In the genomic region with DNA sequence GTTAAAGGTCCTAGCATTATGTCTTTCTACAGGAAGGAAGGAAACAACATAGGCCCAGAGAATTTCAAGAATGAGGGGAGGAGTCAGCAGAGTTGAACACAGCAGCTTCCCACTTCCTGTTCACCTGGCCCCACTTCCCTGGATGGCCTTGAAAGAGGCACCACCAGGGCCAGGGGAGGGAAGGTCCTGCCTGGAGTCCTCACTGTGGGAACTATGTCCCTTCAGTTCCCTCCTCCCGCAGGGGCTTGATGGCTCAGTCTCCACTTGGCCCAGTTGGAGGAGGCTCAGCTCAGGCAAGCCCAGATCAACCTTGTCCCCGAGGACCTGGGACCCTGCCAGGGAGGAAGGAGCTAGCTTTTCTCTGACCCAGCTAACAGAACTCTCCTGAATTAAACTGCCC, we compare ENCODE assay signal across 12 mouse cellular contexts.
DNase-seq lines count a peak whose midpoint lies in the region; ATAC-seq lines count a peak whose summit lies in the region.
"Had no signal": no experiment of that assay in that cellular context is flagged by ENCODE, and none has a peak within 500 bp of the region (broad histone marks: within the 10 kb centered on the region; RNA-seq: fewer than 3 reads in every experiment).

No protein-coding gene starts in this region.

- H3K9me3 ChIP-seq in heart, embryonic 10.5 days: no peaks in the 10 kb centered on the region
- no peaks in the 10 kb centered on the region for H3K9me3 ChIP-seq in limb, embryonic 10.5 days (replicated peaks)
- H3K9me3 ChIP-seq: embryonic facial prominence, embryonic 13.5 days; limb, embryonic 15.5 days had no signal

- ATAC-seq in granulocyte monocyte progenitor cell, adult 5-6 weeks (replicated peaks; ENCODE audit: poor library complexity, severe bottlenecking): 0 out of 2 replicates have a peak, but pooled peaks have one; percentile 10
- ATAC-seq: inflammation-experienced regulatory T-cells, adult 6 months; midbrain, embryonic 16.5 days had no signal

- H3K27ac ChIP-seq in heart, embryonic 10.5 days: no peak overlapping the region; the same call in 1 of the 2 replicates
- peak overlapping the region; percentile 59 for H3K27ac ChIP-seq in limb, embryonic 10.5 days
- H3K27ac ChIP-seq: embryonic facial prominence, embryonic 13.5 days; limb, embryonic 15.5 days had no signal

- no peak overlapping the region for H3K4me3 ChIP-seq in heart, embryonic 10.5 days
- no peak overlapping the region for H3K4me3 ChIP-seq in limb, embryonic 10.5 days
- H3K4me3 ChIP-seq: embryonic facial prominence, embryonic 13.5 days; limb, embryonic 15.5 days had no signal

- peaks cover 82% of the 10 kb centered on the region for H3K27me3 ChIP-seq in heart, embryonic 10.5 days (ENCODE audit: insufficient read depth, poor library complexity, severe bottlenecking)
- peaks cover 69% of the 10 kb centered on the region for H3K27me3 ChIP-seq in limb, embryonic 10.5 days (ENCODE audit: low read depth, poor library complexity, severe bottlenecking)
- H3K27me3 ChIP-seq: limb, embryonic 15.5 days had no signal

- WGBS in heart, embryonic 10.5 days: 59% methylated on average over 2 of the region's 2 CpGs
- 69% methylated on average over 2 of the region's 2 CpGs for WGBS in limb, embryonic 10.5 days

- H3K4me1 ChIP-seq in heart, embryonic 10.5 days: peaks cover 40% of the 10 kb centered on the region
- peaks cover 83% of the 10 kb centered on the region for H3K4me1 ChIP-seq in limb, embryonic 10.5 days

- no peaks in the 10 kb centered on the region for H3K36me3 ChIP-seq in heart, embryonic 10.5 days
- H3K36me3 ChIP-seq in limb, embryonic 10.5 days: no peaks in the 10 kb centered on the region
- H3K36me3 ChIP-seq: embryonic facial prominence, embryonic 13.5 days; limb, embryonic 15.5 days had no signal

- peak; percentile 42 to 76 for DNase-seq in heart, adult 18-20 months
- DNase-seq in heart, embryonic 10.5 days (ENCODE audit: low spot score): no peak
- DNase-seq in ovary, postnatal 36 days (ENCODE audit: low spot score): peak; percentile 16
- DNase-seq in ovary, postnatal 10 days (ENCODE audit: low spot score): no peak
- DNase-seq in limb, embryonic 10.5 days (ENCODE audit: low spot score): no peak
- DNase-seq in right cerebral cortex, postnatal 25 days: no peak
- DNase-seq in layer of hippocampus, adult 9-10 months (ENCODE audit: low spot score): no peak

Comparison
In these comparisons a context has a peak if more than half of its experiments do, and no peak if none do; other contexts are left out.
1. DNase-seq: peak in heart, adult 18-20 months (2 of 2) and ovary, postnatal 36 days (single experiment); none in heart, embryonic 10.5 days (single experiment), ovary, postnatal 10 days (single experiment), limb, embryonic 10.5 days (single experiment), right cerebral cortex, postnatal 25 days (single experiment) and layer of hippocampus, adult 9-10 months (single experiment).